Mouse (Mus musculus): ENCODE results near the gene Dnah2.

DNA sequence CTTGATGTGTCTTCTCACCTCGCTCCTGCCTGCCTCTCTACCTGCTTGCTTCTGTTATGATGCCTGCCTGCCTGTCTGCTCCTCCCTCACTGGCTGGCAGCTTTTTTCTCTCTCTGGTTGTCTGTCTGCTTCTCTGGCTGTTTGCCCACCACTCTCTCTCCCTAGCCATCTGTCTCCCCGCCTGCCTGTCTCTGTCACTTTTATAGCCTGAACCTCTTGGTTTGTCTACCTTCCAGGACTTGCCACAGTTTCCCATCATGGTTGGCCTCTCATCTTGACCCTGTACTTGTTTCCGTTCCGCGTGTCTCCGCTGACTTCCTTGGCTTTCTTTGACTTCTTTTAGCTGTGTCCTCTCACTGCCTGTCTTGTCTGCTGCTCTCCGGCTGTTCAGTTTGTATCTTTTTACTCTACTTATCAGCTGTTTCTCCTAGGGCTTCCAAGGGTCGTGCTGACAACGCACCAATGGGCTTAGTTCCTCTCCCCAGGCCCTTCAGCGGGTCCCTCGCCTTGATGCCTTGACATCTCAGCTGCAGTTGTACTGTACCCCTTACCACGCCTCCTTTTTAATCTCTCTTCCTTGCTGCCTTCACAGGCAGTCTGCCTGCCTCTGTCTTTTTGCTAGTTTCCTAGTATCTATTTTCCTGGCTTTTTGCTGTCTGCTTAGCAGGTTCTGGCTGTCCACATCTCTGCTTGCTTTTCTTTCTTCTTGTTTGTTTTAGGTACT, 176.7 kb downstream of the Dnah2 start:
- TF ChIP-seq GATA1 (IDR thresholded peaks at IDR 0.05; ENCODE audit: low read length): no peak
- no peak for TF ChIP-seq TAL1 (IDR thresholded peaks at IDR 0.05; ENCODE audit: low read length)
